Mouse (Mus musculus) lung, embryonic 14.5 days (tissue): ENCODE data around the gene Ccnb1. TPM values are rescaled to one million over a fixed set of nuclear protein-coding genes. Genes with fewer than 3 reads are reported as not detected.
"Not testable (repeated sequence)": the region's sequence is repeated elsewhere in the genome, so short reads cannot be mapped to it uniquely, and the experiment has no call there.

ENCODE experiments used
- ATAC-seq: fragments of 200-750 bp; cut with Nextera tagmentation; 2 replicates; pipeline ENCODE4 v1.8.0; 2017; ENCODE audit warnings: mild to moderate bottlenecking, moderate TSS enrichment, moderate library complexity; ENCODE audit not compliant: insufficient read depth
- DNase-seq: peaks from one replicate; pipeline ENCODE4 v3.0.0-alpha.2; 2015
- H3K27ac ChIP-seq: fragments of 300-500 bp; sonication (generic); 2 replicates; pipeline ENCODE4 v1.5.1; 2014; ENCODE audit warnings: low read depth, mild to moderate bottlenecking, moderate library complexity
- H3K27me3 ChIP-seq: fragments of 300-500 bp; sonication (generic); 2 replicates; pipeline ENCODE4 v1.6.1; 2014; ENCODE audit warnings: low read length, control low read depth; ENCODE audit not compliant: insufficient read depth
- H3K36me3 ChIP-seq: fragments of 300-500 bp; sonication (generic); 2 replicates; pipeline ENCODE4 v1.6.1; 2014; ENCODE audit warnings: control low read depth; ENCODE audit not compliant: insufficient read depth
- H3K4me1 ChIP-seq: fragments of 300-500 bp; sonication (generic); 2 replicates; pipeline ENCODE4 v1.6.1; 2014; ENCODE audit warnings: antibody characterized with exemption, control low read depth; ENCODE audit not compliant: insufficient read depth
- H3K4me2 ChIP-seq: fragments of 300-500 bp; sonication (generic); 2 replicates; pipeline ENCODE4 v1.6.1; 2014; ENCODE audit warnings: mild to moderate bottlenecking
- H3K4me3 ChIP-seq: fragments of 300-500 bp; sonication (generic); 2 replicates; pipeline ENCODE4 v1.5.1; 2014; ENCODE audit warnings: low read depth, low read length
- H3K9ac ChIP-seq: fragments of 300-500 bp; sonication (generic); 2 replicates; pipeline ENCODE4 v1.6.1; 2014
- H3K9me3 ChIP-seq: fragments of 300-500 bp; sonication (generic); 2 replicates; pipeline ENCODE4 v1.6.1; 2016; ENCODE audit warnings: low read depth, low read length, control low read depth
- CTCF ChIP-seq: IDR thresholded peaks from 2 replicates; pipeline ENCODE4 v1.5.1; 2016; ENCODE audit warnings: antibody characterized with exemption, low read depth
- WGBS: fragments of 180-500 bp; shearing (Covaris S2); extraction: QIAGEN DNeasy Blood & Tissue Kit; methylation state at CpG from one replicate; pipeline ENCODE4 v1.1.7; 2014; 5-methylcytosine and 5-hydroxymethylcytosine counted together
- polyA plus RNA-seq: library from polyadenylated mRNA; unstranded; fragments of >200 nt; fragmentation: Nextera tagmentation; extraction: Ambion mirVana; gene quantifications from 2 replicates; pipeline ENCODE4 v1.2.1, GENCODE M21; 2014

The Ccnb1 gene
- polyA plus RNA-seq, 1 experiment from 2014 or later = 358 TPM

DNA sequence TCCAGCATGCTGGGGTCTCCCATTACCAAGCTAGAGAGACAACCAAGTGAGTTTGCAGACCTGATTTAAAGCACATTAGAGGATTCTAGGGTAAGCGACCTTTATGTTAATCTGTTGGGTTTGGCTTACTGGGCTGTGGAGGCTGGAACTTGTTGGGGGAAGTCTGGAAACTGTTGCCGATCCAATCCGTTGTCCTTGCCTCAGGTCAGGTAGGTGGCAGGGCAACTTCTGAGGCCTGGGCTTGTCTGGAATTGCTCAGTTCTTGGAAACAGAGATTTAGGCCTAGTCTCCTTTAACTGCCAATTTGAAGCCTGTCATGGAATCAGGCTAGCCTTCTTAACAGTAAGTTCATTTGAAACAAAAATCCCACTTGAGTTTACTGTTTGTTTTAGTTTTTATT is 2.7 kb upstream of the Ccnb1 start:
- Histone ChIP-seq H3K4me1 (peaks cover 11% of the 10 kb centered on the region), H3K36me3 (peaks cover 13% of the 10 kb centered on the region), H3K4me3 (no peak overlapping the region), H3K27me3 (no peaks in the 10 kb centered on the region), H3K9me3 (no peaks in the 10 kb centered on the region), H3K9ac (no peak overlapping the region), H3K4me2 (no peak overlapping the region), H3K27ac (no peak overlapping the region)
- no peak for ATAC-seq
- WGBS = 74% methylated on average over 3 of the region's 3 CpGs
- no peak for DNase-seq
- TF ChIP-seq CTCF = no peak

DNA sequence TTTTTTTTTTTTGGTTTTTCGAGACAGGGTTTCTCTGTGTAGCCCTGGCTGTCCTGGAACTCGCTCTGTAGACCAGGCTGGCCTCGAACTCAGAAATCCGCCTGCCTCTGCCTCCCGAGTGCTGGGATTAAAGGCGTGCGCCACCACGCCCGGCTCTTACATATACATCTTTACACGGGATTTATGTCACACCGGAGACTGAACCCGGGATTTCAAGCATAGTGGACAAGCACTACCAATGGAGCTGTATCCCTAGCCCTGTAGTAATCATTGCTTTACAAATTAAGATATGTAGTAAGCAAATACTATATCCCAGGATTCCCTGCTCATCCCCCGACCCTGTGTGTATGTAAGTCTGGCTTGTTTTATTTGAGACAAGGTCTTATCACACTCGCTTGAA is 1.7 kb upstream of the Ccnb1 start:
- H3K9me3 ChIP-seq, H3K4me3 ChIP-seq, ATAC-seq, H3K4me2 ChIP-seq, H3K9ac ChIP-seq, DNase-seq, H3K27me3 ChIP-seq, H3K27ac ChIP-seq: not testable (repeated sequence)
- 92% methylated on average over 11 of the region's 14 CpGs for WGBS
- H3K36me3 ChIP-seq = peaks cover 23% of the 10 kb centered on the region
- H3K4me1 ChIP-seq = peaks cover 12% of the 10 kb centered on the region

DNA sequence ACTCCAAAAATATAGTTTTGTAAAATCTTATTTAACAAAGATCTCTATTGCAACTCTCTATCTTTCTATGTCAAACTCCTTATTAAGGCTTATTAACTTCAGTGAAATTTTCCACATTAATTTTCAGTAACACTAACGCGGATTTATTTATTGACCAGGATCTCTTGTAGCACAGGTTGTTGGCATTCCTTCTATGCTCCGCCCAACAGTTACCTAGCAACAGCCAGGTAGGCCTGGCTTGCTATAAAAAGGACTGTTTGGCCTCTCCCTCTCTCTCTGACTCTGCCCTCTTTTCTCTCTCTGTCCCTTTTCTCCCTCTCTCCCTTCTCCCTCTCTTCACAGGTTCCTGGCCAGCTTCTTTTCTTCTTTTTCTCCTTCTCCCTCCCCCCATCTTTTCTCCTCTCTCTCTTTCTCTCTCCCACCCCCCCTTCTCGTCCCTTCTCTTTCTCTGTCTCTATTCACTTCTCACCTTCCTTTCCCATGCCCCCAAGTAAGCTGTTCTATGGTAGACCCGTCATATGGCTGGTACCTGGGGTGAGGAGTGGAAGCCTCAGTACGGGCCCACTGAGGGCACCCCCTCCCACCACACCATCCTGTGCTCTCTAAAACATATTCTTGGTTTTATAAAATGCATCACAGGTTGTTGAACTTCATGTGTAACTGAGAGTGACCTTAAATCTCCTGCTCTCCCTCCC is 1.1 kb upstream of the Ccnb1 start:
- WGBS = 63% methylated on average over 6 of the region's 6 CpGs
- TF ChIP-seq CTCF = no peak
- peak; percentile 38 for DNase-seq
- Histone ChIP-seq H3K4me1 (peaks cover 12% of the 10 kb centered on the region), H3K9ac (no peak overlapping the region), H3K27me3 (no peaks in the 10 kb centered on the region), H3K36me3 (peaks cover 29% of the 10 kb centered on the region), H3K9me3 (no peaks in the 10 kb centered on the region), H3K27ac (no peak overlapping the region), H3K4me3 (no peak overlapping the region), H3K4me2 (no peak overlapping the region)
- ATAC-seq = no peak

DNA sequence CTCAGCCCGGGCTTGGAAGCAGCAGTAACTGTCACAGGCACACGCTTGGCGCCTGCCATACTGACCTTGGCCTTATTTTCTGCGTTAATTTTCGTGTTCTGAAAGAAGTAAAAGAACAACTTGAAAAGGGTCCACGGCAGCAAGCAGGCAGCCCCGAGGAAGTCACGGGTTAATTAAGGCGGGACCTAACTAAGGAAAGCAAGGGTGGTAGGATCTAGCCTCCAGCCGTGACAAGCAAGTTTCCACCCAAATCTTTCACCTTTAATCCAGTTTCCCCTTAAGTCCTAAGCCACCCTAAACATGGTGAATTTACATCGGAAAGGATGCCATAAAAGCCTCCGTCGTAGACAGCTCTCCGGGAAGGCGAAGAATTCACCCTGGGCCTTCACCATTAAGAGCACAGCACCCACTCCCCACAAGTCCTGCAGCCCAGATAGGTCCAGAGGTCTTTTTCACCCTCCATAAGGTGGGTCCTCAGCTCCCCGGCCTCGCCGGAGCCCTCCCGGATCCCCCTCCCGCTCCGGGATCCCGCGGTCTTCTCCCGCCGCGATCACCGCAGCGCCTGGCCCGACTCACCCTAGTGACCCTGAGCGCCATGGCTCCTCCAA is 460 bp downstream of the Ccnb1 start:
- H3K27ac ChIP-seq = peak overlapping the region; percentile 88
- H3K4me1 ChIP-seq = peaks cover 12% of the 10 kb centered on the region
- peak overlapping the region; percentile 97 for H3K4me3 ChIP-seq
- H3K4me2 ChIP-seq = peak overlapping the region; percentile 76
- H3K9ac ChIP-seq = peak overlapping the region; percentile 96
- H3K36me3 ChIP-seq = peaks cover 44% of the 10 kb centered on the region
- H3K27me3 ChIP-seq = no peaks in the 10 kb centered on the region
- 0% methylated on average over 30 of the region's 30 CpGs for WGBS
- TF ChIP-seq CTCF = no peak
- DNase-seq (peak; percentile 56), ATAC-seq (0 out of 2 replicates have a peak, but pooled peaks have one; percentile 10)
- no peaks in the 10 kb centered on the region for H3K9me3 ChIP-seq

DNA sequence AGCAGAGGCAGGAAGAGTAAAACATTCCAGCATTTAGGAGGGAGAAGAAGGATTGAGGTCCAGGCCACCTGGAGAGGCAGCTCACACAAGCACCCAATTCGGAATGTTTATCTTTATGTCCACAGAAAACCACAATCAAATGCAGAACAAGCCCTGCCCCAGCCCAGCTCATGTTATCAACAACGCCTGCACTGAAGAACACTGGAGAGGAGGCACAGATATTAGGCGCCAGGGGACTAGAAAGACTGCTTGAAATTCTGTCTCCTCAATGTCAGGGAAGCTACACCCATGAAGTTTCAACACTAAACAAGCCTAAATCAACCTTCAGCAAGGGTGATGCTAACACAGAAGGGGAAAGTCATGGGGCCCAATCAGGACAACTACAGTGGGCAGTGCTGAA is 8.9 kb downstream of the Ccnb1 start:
- H3K4me3 ChIP-seq = no peak overlapping the region
- no peak overlapping the region for H3K27ac ChIP-seq
- no peak for ATAC-seq
- no peak overlapping the region for H3K9ac ChIP-seq
- no peak for TF ChIP-seq CTCF
- no peak for DNase-seq
- H3K36me3 ChIP-seq = peaks cover 43% of the 10 kb centered on the region
- H3K9me3 ChIP-seq = no peaks in the 10 kb centered on the region
- WGBS = 65% methylated on average over 3 of the region's 3 CpGs
- no peaks in the 10 kb centered on the region for H3K27me3 ChIP-seq
- H3K4me2 ChIP-seq = no peak overlapping the region
- H3K4me1 ChIP-seq = no peaks in the 10 kb centered on the region; the same call in 1 of the 2 replicates

DNA sequence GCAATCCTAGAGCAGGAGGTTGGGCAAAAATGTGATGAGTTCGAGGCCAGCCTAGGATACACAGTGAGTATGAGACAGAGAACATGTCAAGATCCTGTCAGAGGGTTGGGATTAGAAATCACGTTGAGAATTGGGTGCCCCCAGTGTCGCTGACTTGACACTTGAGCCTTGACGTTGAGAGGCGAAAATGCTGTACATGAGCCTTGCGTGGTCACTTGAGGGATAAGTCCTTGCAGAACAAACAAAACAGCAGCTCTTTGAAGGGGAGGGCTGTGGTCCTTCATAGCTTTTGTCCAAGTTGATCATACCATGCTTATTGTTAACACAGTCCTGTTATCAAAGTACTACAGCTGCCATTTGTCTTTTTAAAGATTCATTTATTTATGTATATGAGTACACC is 9.7 kb downstream of the Ccnb1 start:
- no peak overlapping the region for H3K27ac ChIP-seq

DNA sequence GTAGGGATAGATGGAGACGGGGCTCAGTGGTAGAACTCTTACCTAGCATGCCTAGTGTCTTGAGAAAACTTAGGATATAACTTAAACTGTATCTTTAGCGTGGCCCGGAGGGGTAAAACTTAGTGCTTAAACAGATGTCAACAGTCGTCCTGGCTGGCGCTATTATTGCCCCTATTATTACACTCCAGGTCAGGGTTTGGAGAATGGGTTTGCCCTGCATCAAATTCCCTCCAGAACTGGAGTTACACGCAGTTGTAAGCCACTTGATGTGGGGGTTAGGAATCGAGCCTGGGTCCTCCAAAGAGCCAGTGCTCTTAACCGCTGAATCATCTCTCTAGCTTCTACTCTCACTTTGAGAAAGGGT is 10.3 kb downstream of the Ccnb1 start:
- TF ChIP-seq CTCF = no peak
- Histone ChIP-seq H3K27ac (peak overlapping the region; percentile 63; the same call in 1 of the 2 replicates), H3K9me3 (no peaks in the 10 kb centered on the region), H3K36me3 (peaks cover 38% of the 10 kb centered on the region), H3K4me3 (peak overlapping the region; percentile 90), H3K4me1 (no peaks in the 10 kb centered on the region), H3K27me3 (no peaks in the 10 kb centered on the region), H3K9ac (peak overlapping the region; percentile 80), H3K4me2 (peak overlapping the region; percentile 71)
- no peak for DNase-seq
- ATAC-seq = peak; percentile 20; the same call in 1 of the 2 replicates
- WGBS = 13% methylated on average over 8 of the region's 8 CpGs

More for the DNA sequence above, 9.7 kb downstream of the Ccnb1 start:
- no peaks in the 10 kb centered on the region for H3K9me3 ChIP-seq
- no peak overlapping the region for H3K9ac ChIP-seq
- ATAC-seq (no peak), DNase-seq (no peak)
- H3K27me3 ChIP-seq = no peaks in the 10 kb centered on the region
- 52% methylated on average over 6 of the region's 6 CpGs for WGBS
- H3K4me3 ChIP-seq = no peak overlapping the region
- peak overlapping the region; percentile 71; the same call in 1 of the 2 replicates for H3K4me2 ChIP-seq
- no peak for TF ChIP-seq CTCF
- peaks cover 39% of the 10 kb centered on the region for H3K36me3 ChIP-seq
- no peaks in the 10 kb centered on the region for H3K4me1 ChIP-seq
